Mouse (Mus musculus): ENCODE measurements around the gene Thsd4.
"Not testable (repeated sequence)": the region's sequence is repeated elsewhere in the genome, so short reads cannot be mapped to it uniquely, and the experiment has no call there.

The Thsd4 gene

DNA sequence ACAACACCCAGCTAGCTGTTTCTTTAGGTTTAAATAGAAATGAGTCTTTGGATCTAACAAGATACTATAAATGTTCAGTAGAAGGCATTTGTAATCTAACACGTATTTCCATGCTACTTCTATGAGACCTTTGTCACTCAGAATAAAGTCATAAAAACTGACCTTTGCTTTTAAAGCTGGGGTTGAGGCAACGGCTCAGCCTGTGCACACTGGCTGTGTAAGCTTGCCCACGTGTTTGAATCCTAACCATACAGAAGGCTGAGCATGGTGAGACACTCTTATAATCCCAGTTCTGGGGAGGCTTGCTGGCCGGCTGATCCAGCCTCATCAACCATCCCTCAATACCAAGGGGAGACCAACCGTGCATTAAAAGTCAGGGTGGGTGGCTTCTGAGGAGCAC lies 214.4 kb downstream of the Thsd4 start:
- DNase-seq (ENCODE audit: low read depth): no peak

DNA sequence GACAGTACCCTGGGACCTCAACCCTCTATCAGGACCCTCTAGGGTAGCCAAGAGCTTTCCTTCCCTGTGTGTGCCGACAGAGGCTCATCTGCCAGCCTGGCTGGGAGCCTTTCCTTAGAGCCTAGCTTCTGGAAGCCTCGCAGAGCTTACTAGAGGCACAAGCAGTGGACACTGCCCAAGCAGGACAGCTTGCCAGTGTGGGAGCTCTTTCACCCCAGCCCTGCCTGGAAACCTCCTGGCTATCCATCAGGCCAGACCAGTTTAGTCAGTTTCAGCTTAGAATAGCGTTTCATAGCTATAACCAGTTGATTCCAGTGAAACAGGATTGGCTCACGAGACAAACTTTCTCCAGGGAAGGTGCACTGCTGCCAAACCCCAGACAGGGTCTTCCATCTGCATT lies 215.6 kb downstream of the Thsd4 start:
- DNase-seq (ENCODE audit: low read depth): no peak

DNA sequence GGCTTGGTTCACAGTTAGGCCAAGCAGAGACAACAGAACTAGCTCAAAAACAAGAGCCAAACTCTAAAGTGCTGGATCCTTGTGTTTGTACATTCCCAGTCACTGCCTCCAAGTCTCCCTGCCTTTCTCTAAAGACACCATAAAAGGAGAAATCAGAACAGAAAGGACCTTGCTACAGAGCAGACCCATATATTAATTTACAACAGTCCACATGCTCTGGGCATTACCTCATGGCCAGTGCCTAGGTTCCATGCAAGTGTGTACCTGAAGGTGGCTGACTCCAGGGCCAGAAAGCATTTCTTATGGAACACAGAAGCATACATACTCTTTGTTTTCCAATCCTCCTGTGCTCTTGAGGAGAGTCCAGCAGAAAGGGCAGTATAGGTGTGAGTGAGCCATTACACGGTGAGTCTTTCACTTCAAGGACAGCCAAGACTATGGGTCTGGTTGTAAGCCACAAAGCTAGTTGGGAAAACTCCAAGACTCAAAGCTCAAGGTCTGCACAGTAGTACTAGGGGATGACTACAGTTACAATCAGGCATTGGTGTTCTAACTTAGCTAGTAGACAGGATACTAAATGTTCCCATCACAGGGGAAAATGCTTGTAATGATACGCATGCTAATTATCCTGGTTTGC lies 216.5 kb downstream of the Thsd4 start:
- DNase-seq (ENCODE audit: low read depth): no peak

DNA sequence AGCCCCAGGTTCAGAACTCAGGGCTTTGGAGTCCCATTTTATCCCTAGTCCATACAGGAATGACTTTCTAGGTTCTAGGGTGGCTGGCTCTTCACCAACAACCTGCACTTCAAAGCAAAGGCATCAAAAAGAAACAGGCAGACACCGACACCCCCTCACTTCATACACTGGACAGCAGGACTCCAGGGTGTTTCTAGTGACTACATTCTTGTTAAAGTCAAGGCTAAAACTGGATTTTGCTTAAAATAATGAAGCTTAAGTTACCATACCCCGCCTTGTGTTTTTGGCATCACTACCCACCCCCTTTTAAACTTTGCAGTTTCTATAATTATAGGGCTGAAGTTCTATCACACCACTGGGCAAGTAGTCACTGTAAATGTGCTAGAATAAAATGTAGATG lies 225.6 kb downstream of the Thsd4 start:
- no peak for DNase-seq (ENCODE audit: low read depth)

DNA sequence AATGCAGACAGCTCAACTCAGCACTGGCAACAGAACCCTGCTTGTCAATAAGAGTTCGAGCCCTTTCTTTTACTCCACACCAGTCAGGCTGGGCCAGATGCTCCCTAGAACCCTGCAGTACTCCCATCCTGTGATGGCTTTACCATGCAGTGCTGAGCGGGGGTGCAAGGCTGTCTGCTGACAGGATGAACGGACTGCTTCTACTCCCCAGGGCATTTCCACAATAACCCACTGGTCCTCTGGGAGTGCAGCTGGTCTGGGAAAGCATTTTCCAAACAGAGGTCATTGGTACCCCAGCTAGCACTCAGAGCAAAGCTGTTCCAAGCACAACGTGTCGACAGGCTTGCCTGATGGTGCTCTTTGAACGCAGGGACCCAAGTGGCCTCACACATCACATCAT lies 226.6 kb downstream of the Thsd4 start:
- no peak for DNase-seq (ENCODE audit: low read depth)

DNA sequence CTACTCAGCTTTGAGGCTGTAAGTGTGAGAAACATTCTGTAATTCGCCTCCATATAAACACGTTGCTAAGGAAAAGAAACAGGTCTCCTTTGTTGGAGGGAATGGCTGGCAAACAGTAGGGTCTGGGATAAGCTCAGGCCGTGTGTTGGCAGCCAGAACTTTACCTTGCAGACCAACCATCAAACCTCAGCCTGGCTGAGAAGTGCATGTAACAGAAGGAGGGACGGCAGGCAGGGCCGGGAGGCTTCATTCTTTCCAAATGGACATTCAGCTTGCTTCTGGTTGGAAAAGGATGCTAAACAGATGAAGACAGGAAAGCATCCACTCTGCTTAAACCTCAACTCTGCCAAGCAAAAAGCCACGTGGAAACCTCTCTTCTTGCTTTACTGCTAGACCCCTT lies 228.7 kb downstream of the Thsd4 start:
- DNase-seq (ENCODE audit: low read depth): no peak

DNA sequence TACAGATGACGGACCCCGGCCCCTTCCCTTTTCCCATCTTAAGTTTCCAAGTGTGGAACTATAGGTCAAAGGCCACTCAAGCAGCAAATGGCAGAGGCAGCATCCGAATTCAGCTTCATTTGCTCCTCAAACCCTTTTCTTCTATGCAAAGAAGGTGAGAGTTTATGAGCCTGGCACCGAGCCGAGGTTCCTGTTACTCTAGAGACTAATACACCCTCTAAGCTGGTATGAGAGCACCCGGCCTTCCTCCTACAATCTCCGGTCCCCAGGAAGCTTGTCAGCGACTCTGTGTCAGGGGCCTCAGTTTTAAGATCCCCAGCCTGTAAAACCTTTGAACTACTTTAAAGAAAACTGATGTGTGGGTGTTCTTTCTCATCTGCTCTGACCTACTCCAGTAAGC lies 231.1 kb downstream of the Thsd4 start:
- DNase-seq (ENCODE audit: low read depth): no peak

DNA sequence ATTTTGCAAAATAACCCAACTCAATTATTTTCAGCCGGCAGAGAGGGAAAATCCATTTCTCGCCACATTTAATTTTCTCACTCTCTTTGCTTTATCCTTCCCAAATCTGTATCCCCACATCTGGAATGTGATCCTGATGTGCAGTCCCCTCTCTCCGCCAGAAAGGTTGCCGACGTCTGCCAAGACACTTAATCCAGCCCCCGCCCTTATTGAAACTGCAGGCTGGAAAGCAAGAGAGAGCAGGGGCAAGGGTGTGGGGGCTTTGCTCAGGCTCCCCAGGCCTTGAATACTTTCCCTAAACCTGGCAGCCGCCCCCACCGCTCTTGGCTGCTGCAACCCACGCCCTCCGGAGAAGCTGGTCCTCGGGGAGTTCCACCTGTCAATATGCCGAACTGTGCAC lies 233.1 kb downstream of the Thsd4 start:
- no peak for DNase-seq (ENCODE audit: low read depth)

DNA sequence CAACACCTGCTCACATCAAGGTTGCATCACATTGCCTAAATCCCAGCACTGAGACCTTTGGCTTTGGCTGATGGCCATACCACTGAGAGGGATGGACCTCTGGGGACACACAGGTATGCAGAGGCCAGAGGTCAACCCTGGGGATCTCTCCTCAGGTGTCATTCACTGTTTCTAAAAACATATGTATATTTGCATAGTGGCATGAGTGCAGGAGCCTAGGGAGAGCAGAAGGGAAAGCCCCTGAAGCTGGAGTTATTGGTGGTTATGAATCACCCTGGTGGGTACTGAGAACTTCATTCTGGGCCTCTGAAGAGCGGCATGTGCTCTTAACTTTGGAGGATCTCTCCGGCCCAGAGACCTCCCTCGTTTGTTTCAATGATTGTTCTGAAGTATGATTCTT lies 235.5 kb downstream of the Thsd4 start:
- no peak for DNase-seq (ENCODE audit: low read depth)

DNA sequence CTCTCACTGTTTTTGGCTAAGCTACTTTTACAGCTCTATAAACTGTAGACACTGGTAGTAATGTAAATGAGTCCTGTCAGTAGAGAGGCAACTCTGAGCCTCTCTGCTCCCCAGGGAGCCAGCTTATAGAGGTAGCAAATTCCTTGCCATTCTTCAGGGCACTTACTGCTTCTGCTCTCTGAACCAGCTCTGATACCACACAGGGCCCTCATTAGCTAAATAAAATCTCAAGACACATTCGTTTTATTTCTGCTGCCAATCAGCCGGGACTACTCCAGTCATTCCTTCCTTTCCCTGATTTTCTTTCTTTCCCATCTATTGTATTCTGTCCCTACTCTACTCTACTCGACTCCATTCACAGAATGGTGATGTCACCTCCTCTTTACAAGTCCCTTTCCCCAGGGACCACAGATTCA lies 236.8 kb downstream of the Thsd4 start:
- no peak for DNase-seq (ENCODE audit: low read depth)

DNA sequence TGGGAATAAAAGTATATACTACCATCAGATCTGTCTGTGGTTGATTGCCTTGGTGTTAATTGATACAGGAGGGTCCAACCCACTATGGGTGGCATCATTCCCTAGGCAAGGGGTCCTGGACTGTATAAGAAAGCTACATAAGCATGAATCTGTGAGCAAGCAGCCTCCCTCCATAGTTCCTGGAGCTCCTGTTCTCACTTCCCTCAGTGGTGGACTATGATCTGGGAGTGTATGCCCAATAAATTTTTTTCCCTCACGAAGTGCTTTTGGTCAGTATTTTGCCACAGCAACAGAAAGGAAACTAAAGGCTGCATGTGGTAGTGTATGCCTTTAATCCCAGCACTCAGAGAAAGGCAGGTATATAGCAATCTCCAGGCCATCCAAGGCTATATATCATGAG lies 237.5 kb downstream of the Thsd4 start:
- no peak for DNase-seq (ENCODE audit: low read depth)

DNA sequence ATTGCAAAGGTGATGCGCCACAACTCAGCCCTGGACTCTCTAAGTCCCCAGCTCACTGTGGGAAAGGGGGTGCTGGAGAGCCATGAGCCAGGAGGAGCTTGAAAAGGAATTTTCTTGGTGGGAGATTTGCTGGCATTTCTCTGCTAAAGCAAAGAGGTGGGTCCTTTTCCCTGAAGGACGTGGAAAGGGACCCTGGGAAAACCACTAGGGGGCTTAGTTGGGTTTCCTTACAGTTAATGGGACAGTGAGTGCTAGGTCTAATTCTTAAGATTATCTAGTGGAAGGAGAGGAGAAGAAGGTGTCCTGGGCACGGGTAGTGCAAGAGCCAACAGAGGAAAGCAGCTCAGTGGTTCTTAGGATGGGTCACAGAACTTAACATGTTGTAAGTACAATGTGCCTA lies 238.3 kb downstream of the Thsd4 start:
- DNase-seq (ENCODE audit: low read depth): no peak

DNA sequence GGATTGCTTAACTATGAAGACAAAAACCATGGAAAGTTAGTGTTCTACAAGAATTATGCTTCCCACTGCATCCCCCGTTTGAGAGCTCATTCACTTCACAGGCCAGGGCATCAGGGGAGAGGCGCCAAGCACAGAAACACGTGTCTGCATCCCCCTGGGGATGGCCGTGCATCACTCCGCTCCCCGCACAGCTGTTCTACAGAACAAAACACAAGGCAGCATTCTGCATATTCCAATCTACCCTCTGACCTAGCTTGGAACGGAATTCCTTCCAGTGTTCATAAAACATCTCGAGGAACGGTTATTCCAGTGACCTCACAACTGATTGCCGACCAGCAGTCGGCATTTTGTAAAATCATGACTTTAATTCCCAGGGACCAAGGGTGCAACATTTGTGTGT lies 240.6 kb downstream of the Thsd4 start:
- no peak for DNase-seq (ENCODE audit: low read depth)

DNA sequence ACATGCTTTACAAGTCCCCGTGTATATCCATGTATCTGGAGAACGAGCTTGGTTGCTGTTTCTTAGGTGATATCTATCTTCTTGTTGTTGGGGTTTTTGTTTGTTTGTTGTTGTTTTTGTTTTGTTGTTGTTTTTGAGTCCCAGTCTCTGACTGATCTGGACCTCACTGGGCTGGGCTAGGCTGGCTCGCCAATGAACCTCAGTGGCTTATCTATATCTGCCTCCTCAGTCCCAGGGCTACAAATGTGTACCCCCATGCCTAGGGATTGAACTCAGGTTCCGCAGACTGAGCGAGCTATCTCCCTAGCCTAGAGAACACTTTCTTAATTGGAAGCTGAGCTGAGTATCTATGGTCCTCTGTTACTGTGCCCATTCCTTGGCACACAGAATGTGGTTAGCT lies 241.1 kb downstream of the Thsd4 start:
- no peak for DNase-seq (ENCODE audit: low read depth)

DNA sequence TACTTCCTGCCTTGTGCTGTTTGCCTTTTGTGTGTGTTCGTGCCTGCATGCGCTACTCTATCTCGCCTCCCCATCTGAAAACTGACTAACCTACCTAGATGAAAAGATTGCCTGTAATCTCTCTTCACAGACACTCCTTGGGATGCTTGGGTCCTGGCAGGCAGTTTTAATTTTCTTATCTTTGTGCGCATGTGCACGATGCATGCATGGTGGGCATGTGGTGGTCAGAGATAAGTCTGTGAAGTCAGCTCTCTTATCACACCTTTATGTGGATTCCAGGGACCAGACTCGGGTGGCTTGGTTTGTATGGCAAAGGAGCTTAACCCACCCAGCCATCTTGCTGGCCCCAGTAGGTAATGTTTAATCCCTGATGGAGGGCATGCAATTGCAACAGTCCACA lies 242.3 kb downstream of the Thsd4 start:
- peak; percentile 71 for DNase-seq (ENCODE audit: low read depth)

DNA sequence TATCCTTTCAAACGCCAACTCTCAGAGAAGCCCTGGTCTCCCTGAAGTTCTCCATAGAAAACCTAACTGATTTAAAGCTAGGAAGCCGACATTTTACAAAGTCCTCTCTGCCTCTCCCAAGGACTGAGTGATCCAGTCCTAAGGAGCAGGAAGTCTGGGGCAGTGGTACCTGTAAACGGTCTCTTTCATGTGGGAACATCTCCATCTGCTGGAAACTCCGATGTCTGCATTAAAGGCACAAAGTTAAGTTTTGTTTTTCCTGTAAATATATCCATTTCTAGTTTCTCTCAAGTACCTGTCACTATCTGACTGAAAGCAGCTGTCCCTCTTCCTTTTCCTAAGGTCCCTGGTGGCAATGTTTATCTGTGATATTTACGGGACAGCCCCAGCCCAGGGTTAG lies 245.5 kb downstream of the Thsd4 start:
- no peak for DNase-seq (ENCODE audit: low read depth)

DNA sequence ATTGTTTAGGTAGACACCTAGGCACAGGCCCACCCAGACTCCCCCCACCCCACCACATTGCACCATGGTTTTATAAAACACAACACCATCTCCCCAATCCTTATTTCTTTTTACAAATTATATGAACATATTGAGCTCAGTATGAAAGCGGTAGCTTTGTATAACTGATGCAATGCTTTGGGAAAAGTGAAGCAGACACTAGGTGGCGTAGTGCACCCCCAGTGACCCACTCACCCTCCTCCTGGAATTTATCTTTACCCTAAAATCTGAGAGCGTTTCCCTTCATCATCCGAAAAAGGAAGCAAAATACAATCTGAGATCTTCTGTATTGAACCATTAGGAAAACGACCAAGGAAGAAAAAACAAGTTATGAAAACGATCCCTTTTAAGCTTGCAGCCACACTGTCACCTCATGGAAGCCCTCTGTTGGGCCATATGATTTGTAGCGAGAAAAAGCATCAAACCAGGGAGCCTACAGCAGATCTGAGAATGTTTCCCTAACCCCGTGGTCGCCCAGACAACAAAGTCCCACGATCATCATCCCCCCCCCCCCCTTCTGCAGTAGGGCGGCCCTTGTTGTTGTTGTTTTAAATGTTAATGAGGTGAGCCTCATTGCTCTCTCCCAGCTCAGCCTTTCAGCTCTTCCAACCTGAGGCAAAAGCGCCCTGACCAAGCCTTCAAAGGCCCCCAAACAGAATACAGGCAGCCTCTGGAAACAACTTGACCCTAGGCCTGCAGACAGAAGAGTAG lies 246.3 kb downstream of the Thsd4 start:
- DNase-seq (ENCODE audit: low read depth): no peak

DNA sequence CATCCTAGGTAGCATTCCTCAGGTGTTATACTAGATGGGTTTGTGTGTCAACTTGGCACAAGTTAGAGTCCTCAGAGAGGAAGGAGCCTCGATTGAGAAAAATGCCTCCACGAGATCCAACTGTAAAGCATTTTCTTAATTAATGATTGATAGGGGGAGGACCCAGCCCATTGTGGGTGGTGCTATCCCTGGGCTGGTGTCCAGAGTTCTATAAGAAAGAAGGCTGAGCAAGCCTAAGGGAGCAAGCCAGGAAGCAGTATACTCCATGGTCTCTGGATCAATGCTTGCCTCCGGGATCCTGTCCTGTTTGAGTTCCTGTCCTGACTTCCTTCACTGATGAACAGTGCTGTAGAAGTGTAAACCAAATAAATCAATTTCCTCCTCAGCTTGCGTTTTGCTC lies 247.3 kb downstream of the Thsd4 start:
- DNase-seq (ENCODE audit: low read depth): no peak

DNA sequence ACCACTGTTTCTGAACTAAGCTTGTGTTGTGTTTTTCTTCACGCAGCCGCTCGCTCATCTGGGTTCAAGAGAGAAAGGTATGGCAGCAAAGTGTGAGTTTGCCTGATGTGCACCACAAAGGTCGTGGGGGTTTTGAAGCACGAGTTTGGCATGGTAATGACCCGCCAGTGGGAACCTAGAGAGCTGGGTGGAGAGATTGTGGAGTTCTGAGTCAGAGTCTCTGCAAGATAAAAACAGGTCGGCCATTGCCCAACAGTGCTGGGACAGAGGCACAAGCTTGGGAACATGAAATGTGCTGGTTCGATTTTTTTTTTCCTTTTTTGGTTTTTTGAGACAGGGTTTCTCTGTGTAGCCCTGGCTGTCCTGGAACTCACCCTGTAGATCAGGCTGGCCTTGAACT lies 249.5 kb downstream of the Thsd4 start:
- DNase-seq (ENCODE audit: low read depth): not testable (repeated sequence)

DNA sequence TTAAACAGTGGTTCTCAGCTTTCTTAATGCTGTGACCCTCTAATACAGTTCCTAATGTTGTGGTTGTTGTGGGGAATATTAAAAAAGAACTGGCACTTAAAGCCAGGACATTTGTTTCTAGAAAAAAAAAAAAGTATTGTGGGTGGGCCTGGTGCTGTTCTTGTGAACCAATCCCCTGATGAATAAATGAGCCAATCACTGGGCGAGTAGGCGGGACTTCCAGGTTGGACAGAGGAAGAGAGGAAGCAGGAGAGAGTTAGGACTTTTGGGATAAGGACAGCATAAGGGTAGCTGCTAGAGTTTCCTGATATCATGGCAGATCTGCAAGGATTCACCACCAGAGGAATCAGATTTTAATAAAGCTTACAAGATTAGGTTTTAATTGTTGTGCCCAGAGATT lies 249.9 kb downstream of the Thsd4 start:
- DNase-seq (ENCODE audit: low read depth): no peak

DNA sequence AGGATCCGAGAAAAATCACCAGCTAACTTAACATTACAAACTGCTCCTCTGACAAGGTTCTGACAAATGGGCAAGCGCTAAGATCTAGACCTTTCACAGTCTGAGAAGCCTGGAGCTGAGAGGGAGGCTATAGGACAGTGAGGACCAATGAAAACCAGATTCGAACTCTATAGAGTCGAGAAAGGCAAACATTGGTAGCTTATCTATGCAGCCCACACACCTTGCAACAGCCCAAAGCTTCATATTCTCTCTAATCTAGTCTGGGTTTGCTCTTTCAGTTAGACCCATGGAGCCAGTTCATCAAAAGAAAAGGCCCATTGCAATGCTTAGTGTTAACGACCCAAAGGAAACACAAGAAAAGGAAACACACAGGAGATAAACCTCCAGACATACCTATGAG lies 252.0 kb downstream of the Thsd4 start:
- DNase-seq (ENCODE audit: low read depth): no peak

DNA sequence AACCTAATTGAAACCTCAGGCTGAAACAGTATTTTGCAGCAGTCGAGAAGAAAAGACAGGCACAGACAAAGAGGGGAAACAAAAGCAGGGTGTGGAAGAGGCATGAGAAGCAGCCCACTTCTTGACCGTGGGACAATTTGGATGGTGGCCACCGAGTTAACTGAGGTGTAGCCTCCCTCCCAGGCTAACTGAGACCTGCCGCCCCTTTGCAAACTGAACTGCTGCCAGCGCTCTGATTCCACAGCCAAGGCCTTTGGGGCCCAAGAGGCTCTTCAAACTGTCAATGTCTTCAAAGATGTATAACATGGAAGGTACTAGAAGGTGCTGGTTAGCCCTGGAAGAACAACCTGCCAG lies 254.6 kb downstream of the Thsd4 start:
- DNase-seq (ENCODE audit: low read depth): no peak

DNA sequence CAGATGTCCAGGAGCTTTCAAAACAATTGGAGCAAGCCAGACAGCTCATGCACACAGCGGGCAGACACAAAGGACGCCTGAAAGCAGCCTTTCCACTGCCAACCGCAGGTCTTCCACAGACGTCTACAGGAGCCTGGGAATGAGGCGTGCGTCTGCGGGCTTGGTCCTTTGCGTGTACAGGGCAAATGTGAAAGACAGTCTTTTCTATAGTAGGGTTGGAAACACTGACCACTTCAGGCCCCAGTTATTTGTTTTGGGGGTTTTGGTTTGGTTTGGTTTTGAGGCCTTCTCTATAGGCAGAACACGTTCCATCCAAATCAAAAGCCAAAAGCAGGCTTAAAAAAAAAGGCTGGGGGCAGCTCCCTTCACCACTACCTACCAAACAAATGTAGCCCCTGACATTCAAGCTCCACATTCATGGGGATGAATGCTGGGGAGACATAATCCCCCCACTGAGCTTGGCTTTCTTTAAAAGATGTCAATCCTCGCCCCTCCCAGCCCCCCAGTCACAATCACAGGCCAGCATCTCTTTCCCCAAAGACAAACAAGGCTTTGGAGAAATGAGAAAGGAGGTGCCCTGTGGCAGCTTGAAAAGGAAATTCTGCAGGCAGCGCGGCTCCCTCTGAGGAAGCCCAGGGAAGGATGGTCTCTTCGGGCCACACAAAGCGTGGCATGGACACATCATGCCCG lies 255.1 kb downstream of the Thsd4 start:
- DNase-seq (ENCODE audit: low read depth): no peak
